Mouse (Mus musculus): Measurements from ENCODE around the gene Pcdh9.

The Pcdh9 gene

GRCm38 (mm10) chr14:93794530-93794929 is 95.9 kb downstream of the Pcdh9 start:
- intact Hi-C loops (cut with DNase I), result no loop called here

- intact Hi-C loops (cut with DNase I), result no loop called here
These were observed 104.2 kb downstream of the Pcdh9 start for GRCm38 (mm10) chr14:93786234-93786633.

- intact Hi-C loops (cut with DNase I), result no loop called here
These were observed 105.4 kb downstream of the Pcdh9 start for GRCm38 (mm10) chr14:93785031-93785430.

GRCm38 (mm10) chr14:93762855-93763254 is 127.6 kb downstream of the Pcdh9 start:
- intact Hi-C loops (cut with DNase I), result no loop called here

- intact Hi-C loops (cut with DNase I), result no loop called here
These were observed 156.3 kb downstream of the Pcdh9 start for GRCm38 (mm10) chr14:93734077-93734673.

- intact Hi-C loops (cut with DNase I), result no loop called here
These were observed 164.7 kb downstream of the Pcdh9 start for GRCm38 (mm10) chr14:93725798-93726197.

GRCm38 (mm10) chr14:93719208-93719607 is 171.3 kb downstream of the Pcdh9 start:
- intact Hi-C loops (cut with DNase I), result no loop called here

- intact Hi-C loops (cut with DNase I), result no loop called here
These were observed 177.1 kb downstream of the Pcdh9 start for GRCm38 (mm10) chr14:93713250-93713935.

GRCm38 (mm10) chr14:93708651-93709050 is 181.8 kb downstream of the Pcdh9 start:
- intact Hi-C loops (cut with DNase I), result no loop called here

- intact Hi-C loops (cut with DNase I), result no loop called here
These were observed 188.9 kb downstream of the Pcdh9 start for GRCm38 (mm10) chr14:93701385-93702101.

- intact Hi-C loops (cut with DNase I), result no loop called here
These were observed 189.6 kb downstream of the Pcdh9 start for GRCm38 (mm10) chr14:93700916-93701315.

GRCm38 (mm10) chr14:93684641-93685040 is 205.8 kb downstream of the Pcdh9 start:
- intact Hi-C loops (cut with DNase I), result no loop called here

GRCm38 (mm10) chr14:93675273-93676068 is 215.0 kb downstream of the Pcdh9 start:
- intact Hi-C loops (cut with DNase I), result no loop called here

- intact Hi-C loops (cut with DNase I), result no loop called here
These were observed 236.3 kb downstream of the Pcdh9 start for GRCm38 (mm10) chr14:93653986-93654757.

GRCm38 (mm10) chr14:93627241-93627640 is 263.2 kb downstream of the Pcdh9 start:
- intact Hi-C loops (cut with DNase I), result no loop called here

GRCm38 (mm10) chr14:93624144-93624543 is 266.3 kb downstream of the Pcdh9 start:
- intact Hi-C loops (cut with DNase I), result no loop called here

GRCm38 (mm10) chr14:93621211-93621610 is 269.3 kb downstream of the Pcdh9 start:
- intact Hi-C loops (cut with DNase I), result no loop called here

- intact Hi-C loops (cut with DNase I), result no loop called here
These were observed 282.9 kb downstream of the Pcdh9 start for GRCm38 (mm10) chr14:93607546-93607945.

GRCm38 (mm10) chr14:93599997-93600396 is 290.5 kb downstream of the Pcdh9 start:
- intact Hi-C loops (cut with DNase I), result no loop called here

GRCm38 (mm10) chr14:93585432-93586024 is 305.0 kb downstream of the Pcdh9 start:
- intact Hi-C loops (cut with DNase I), result no loop called here
